Mouse (Mus musculus) heart, adult 11 months (tissue): Measurements from ENCODE around the gene Topbp1.

ENCODE experiments used
- DNase-seq: peaks from one replicate; pipeline ENCODE4 v3.0.0; 2022

Topbp1 gene

DNA sequence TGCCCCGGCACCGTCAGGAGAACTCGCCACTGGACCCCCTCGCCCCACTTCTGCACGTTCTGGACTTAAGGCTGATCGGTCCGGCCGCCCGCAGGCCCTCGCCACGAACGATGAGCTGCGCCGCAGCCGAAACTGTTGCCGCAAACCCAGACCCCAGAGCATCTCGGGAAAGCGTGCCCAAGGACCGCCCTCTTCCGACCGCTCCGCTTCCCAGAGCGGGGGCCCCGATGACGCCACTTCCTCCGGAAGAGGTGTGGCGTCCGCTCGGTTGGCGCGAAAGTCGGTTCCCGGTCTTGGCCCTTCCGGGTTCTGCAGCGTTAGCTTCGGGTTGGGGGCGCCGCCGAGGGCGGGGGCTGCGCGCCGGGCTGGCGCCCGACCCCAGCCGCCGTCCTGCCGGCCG, at the start of gene Topbp1, which contains the start of gene 1300017J02Rik:
TSS of gene Topbp1 (plus strand) at position 289 of the 400 bp plus-strand sequence.
TSS of gene 1300017J02Rik (minus strand) at position 156 of the 400 bp plus-strand sequence.
- DNase-seq: peak; percentile 99

DNA sequence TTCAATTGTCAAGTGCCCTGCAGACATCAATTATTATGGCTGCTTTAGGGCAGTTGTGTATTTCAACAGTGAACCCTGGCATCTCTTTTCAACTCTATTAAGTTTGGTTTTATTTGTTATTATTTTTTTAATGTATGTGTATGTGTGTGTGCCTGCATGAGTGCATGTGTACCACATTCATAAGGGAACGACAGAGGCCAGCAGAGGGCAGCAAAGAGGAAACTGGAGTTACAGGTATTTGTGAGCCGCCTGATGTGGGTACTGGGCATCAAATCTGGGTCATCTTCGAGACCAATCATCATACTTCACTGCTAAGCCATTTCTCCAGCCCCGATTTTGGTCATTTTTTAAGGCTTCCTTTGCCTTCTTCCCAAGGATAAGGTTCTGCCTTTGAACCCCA, 39.2 kb upstream of the Topbp1 start:
- DNase-seq: no peak

GRCm38 (mm10) chr9:103271104-103271503, 33.9 kb upstream of the Topbp1 start:
- peak; percentile 55 for DNase-seq

- DNase-seq: peak; percentile 73
Observed at GRCm38 (mm10) chr9:103274819-103275218, 30.2 kb upstream of the Topbp1 start.

- DNase-seq: peak; percentile 25
Observed at GRCm38 (mm10) chr9:103275676-103276075, 29.3 kb upstream of the Topbp1 start.

GRCm38 (mm10) chr9:103276876-103277275, 28.1 kb upstream of the Topbp1 start:
- peak; percentile 64 for DNase-seq

DNA sequence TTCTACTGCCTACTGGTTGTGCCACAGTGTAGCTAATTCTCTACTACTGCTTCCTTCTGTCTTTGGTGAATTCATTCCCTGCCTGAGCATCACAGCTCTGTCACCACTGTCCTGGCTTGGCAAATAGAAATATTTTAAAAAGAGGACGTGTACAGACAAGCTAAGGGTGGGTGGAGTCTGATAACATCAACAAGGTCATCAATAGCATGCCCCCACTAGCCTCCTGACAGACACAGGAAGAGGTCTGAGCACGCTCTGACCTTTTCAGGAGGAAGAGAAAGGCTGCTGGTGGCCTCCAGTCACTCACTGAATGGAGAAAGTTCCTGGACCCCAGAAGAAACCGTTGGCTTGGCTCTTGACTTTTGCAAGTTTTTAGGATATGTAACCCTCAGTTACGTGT, 18.6 kb upstream of the Topbp1 start:
- no peak for DNase-seq

DNA sequence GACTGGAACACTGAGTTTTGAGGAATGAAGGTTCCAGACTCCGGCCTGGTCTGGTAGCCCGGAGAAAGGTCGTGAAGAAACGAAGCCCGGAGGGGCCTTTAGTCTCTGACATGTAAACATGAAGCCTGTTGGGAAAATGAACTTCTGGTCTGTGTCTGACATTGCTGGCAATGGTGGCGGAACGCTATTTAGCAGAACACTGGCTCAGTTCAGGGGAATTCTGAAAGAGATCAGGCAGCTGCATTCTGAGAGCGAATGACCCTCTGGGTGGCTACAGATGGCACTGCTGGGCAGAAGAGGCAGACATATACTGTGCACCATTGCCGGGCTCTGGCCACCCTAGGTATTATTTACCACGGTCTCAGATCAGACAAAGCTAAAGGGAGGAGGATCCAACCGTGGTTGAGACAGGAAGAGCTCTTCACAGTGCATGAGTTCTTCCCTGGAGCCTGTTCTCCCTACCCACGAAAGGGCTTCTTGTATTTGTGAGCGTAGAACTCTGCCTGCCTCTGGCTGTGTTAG, 18.1 kb upstream of the Topbp1 start:
- DNase-seq: no peak

DNA sequence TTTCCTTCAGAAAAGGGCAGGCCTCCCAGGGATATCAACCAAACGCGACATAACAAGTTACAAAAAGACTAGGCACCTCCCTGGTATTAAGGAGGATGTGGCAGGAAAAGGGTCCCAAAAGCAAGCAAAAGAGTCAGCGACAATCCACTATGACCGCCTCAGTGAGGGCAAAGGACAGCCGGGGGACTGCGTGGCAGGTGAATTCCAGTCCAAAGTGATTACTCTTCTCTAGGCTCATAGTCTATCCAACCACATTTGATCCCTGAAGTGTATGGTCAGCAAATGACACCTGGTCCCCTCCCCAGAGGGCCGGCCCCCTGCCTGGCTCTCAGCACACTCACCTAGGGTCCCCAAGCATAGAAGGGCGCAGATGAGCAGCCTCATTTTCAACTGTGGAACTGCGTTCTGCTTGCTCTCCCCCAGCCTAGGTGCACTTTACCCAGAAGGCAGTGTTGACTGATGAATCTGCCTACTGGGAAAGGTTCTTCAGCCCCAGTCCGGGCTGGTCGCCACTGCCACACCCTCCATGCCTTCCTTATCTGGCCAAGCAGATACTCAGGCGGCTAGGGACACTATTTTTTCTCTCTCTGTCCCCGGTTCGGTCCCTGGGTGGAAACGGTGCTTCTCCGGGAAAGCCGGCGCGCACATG, 17.1 kb upstream of the Topbp1 start:
- no peak for DNase-seq

GRCm38 (mm10) chr9:103288489-103289180, 16.4 kb upstream of the Topbp1 start:
- DNase-seq: peak; percentile 66

- no peak for DNase-seq
Observed at GRCm38 (mm10) chr9:103294507-103294906, 10.5 kb upstream of the Topbp1 start.

- no peak for DNase-seq
Observed at GRCm38 (mm10) chr9:103301086-103301485, 3.9 kb upstream of the Topbp1 start.

DNA sequence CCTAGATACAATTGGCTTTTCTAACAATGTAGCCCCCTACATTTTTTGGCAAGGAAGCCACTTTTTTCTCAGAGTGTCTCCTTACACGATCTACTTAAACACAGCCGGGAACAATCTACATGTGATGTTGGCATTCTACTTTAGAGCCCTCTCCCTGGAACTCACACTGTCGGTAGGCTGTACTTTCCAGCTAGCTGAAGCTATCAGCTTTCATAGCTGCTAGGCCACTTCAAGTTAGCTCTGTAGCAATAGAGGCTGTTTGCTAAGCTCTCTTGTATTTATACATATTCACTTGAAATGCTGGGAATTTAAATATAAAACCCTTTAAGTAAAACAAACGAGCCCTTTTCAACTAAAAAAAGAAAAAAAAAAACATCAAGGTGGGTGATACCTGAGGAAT, 2.8 kb upstream of the Topbp1 start:
- no peak for DNase-seq

- no peak for DNase-seq
Observed at GRCm38 (mm10) chr9:103302666-103303065, 2.3 kb upstream of the Topbp1 start.

- DNase-seq: no peak
Observed at GRCm38 (mm10) chr9:103305332-103306041, 472 bp downstream of the Topbp1 start.

- DNase-seq: no peak
Observed at GRCm38 (mm10) chr9:103309832-103310231, 4.8 kb downstream of the Topbp1 start.

- DNase-seq: no peak
Observed at GRCm38 (mm10) chr9:103324678-103325077, 19.7 kb downstream of the Topbp1 start.

GRCm38 (mm10) chr9:103326449-103326848, 21.4 kb downstream of the Topbp1 start:
- DNase-seq: no peak

- DNase-seq: no peak
Observed at GRCm38 (mm10) chr9:103332663-103333062, 27.6 kb downstream of the Topbp1 start.

DNA sequence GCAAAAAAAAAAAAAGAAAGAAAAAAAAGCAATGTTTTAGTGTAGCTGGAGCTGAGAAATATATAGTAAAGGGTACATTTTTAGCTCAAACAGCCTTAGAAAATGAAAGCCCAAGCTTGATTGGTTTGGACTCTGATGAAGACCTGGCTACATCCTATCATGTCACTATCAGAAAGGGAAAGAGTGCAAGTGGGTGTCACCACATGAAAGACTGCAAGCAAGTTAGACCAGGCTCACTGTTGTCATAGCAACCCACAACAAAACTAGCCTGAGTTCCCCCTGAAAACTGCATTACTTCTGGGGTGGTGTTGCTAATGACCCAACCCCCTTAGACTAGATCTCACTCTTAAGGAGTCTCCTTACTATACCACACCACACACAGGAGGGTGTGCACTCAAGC, 31.9 kb downstream of the Topbp1 start:
- DNase-seq: peak; percentile 85

GRCm38 (mm10) chr9:103347045-103347444, 42.0 kb downstream of the Topbp1 start:
- DNase-seq: peak; percentile 21

DNA sequence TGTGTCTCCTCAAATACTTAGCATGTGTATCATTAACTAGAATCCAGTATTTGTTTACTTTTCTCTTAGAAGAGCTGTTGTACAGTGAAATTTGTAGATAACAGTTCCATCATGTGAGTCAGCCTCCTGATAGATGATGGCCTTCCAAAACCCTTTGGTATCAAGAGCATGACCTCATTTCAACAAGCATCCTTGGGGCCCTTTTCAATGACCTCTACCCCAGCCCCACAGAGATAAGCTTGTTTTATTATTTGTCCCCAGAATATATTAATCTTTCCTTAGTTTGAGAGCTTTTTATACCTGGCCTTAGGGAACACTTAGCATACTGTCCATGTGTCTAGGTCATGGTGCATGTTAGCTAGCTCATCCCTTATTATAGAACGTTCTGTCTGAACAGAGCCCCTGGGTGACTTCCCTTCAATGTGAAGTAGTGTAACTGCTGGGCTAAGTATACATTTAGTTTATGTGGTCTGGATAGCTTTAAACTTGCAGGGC, 43.0 kb downstream of the Topbp1 start:
- peak; percentile 55 for DNase-seq

DNA sequence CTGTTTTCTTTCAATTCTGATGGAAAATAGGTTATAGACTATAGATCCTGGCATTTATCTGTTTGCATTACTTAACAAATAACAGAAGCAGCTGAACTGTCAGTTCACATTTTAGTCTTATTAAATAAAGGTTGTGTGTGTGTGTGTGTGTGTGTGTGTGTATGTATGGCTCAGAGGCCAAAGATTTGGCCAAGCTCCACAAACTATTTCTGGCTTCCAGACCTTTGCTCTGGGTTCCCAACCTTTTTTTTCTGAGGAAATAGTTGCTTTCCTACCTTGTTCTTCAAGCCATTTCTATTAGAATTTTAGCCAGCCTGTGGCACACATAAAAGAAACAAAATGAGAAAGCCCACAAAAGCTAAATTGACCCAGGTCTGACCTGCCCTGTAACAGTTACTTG, 43.8 kb downstream of the Topbp1 start:
- DNase-seq: peak; percentile 37
